Mouse (Mus musculus) heart, adult 2 months (tissue): ENCODE results near the gene Mocs3. TPM values are rescaled to one million over a fixed set of nuclear protein-coding genes. Genes with fewer than 3 reads are reported as not detected.

Experiments used
- DNase-seq, 2 experiments: peaks; one replicate each; pipeline ENCODE4 v3.0.0; 2021
- H3K27ac ChIP-seq: fragments of 200-600 bp; 2 replicates; pipeline ENCODE4 v1.8.1; 2022
- H3K27me3 ChIP-seq: fragments of 200-500 bp; 2 replicates; pipeline ENCODE4 v1.6.1; 2012; ENCODE audit warnings: mild to moderate bottlenecking, low read length, inconsistent platforms, mixed read lengths; ENCODE audit not compliant: control insufficient read depth, insufficient read depth
- H3K36me3 ChIP-seq: fragments of 200-500 bp; 2 replicates; pipeline ENCODE4 v1.6.1; 2012; ENCODE audit warnings: low read length, inconsistent platforms; ENCODE audit not compliant: control insufficient read depth, insufficient read depth
- H3K4me1 ChIP-seq: fragments of 200-500 bp; 2 replicates; pipeline ENCODE4 v1.6.1; 2011; ENCODE audit warnings: low read length; ENCODE audit not compliant: control insufficient read depth, insufficient read depth
- H3K4me3 ChIP-seq: fragments of 200-600 bp; 2 replicates; pipeline ENCODE4 v1.8.1; 2022
- H3K79me2 ChIP-seq: fragments of 200-500 bp; replicated peaks from 2 replicates; pipeline ENCODE4 v1.6.1; 2012; ENCODE audit warnings: mild to moderate bottlenecking, inconsistent platforms, low read length, moderate library complexity, mixed read lengths; ENCODE audit not compliant: control insufficient read depth, insufficient read depth
- H3K9ac ChIP-seq: fragments of 200-500 bp; 2 replicates; pipeline ENCODE4 v1.6.1; 2012; ENCODE audit warnings: low read depth, mild to moderate bottlenecking, control low read depth, inconsistent platforms, low read length, mixed read lengths
- CTCF ChIP-seq: fragments of 200-600 bp; IDR thresholded peaks from 2 replicates; pipeline ENCODE4 v1.8.1; 2022; ENCODE audit warnings: antibody characterized with exemption, mild to moderate bottlenecking, moderate library complexity
- EP300 ChIP-seq: fragments of 200-500 bp; IDR thresholded peaks from 2 replicates; pipeline ENCODE4 v1.6.1; 2011; ENCODE audit warnings: low read depth, low read length, control low read depth; ENCODE audit not compliant: insufficient read depth
- POLR2A ChIP-seq: fragments of 200-500 bp; IDR thresholded peaks from 2 replicates; pipeline ENCODE4 v1.6.1; 2011; ENCODE audit warnings: mild to moderate bottlenecking, low read depth, low read length, control low read depth; ENCODE audit not compliant: insufficient read depth
- WGBS: fragments of 180-500 bp; shearing (Covaris S2); methylation state at CpG from one replicate; pipeline ENCODE4 v1.1.7; 2018; 5-methylcytosine and 5-hydroxymethylcytosine counted together
- intact Hi-C: fragments of 180-260 bp; cut with DNase I; formaldehyde crosslinking; loops from one replicate; pipeline ENCODE4 v1.15.1; 2025
- polyA plus RNA-seq: library from polyadenylated mRNA; depleted of rRNA; stranded (reverse); fragments of >200 nt; gene quantifications from 2 replicates; pipeline ENCODE4 v1.2.3, GENCODE M21; 2012
- total RNA-seq, 2 experiments: library from RNA; stranded (reverse); gene quantifications; 2 replicates each; pipeline ENCODE4 v1.2.3; 2021

Gene Mocs3
- total and polyA plus RNA-seq, 3 experiments: 4.0 to 8.7 (median 7.7) TPM

GRCm38 (mm10) chr2:168207883-168208282, 22.5 kb upstream of the Mocs3 start:
- H3K27me3 ChIP-seq: no peaks in the 10 kb centered on the region
- WGBS: 90% methylated on average over 3 of the region's 3 CpGs
- H3K79me2 ChIP-seq: peaks cover 9% of the 10 kb centered on the region
- H3K9ac ChIP-seq: no peak overlapping the region
- intact Hi-C loops: loop anchor here (1.0 to 5.0 kb wide), 2 partner anchors 22 to 96 kb away; partner anchors contain the start of genes Dpm1, Gm20716 and Mocs3
- H3K27ac ChIP-seq: peak overlapping the region; percentile 98; the same call in 1 of the 2 replicates
- peaks cover 9% of the 10 kb centered on the region for H3K4me1 ChIP-seq
- TF ChIP-seq EP300 (no peak), CTCF (no peak), POLR2A (no peak)
- H3K36me3 ChIP-seq: peaks cover 13% of the 10 kb centered on the region
- DNase-seq: no peak
- no peak overlapping the region for H3K4me3 ChIP-seq

- Histone ChIP-seq H3K27ac (no peak overlapping the region), H3K36me3 (no peaks in the 10 kb centered on the region; the same call in 1 of the 2 replicates), H3K27me3 (no peaks in the 10 kb centered on the region), H3K9ac (no peak overlapping the region), H3K79me2 (no peaks in the 10 kb centered on the region), H3K4me3 (no peak overlapping the region), H3K4me1 (no peaks in the 10 kb centered on the region)
- DNase-seq: no peak
- 66% methylated on average over 5 of the region's 5 CpGs for WGBS
- intact Hi-C loops: no loop called here
- TF ChIP-seq POLR2A (no peak), CTCF (no peak), EP300 (no peak)
Measured at GRCm38 (mm10) chr2:168213788-168214397, 16.5 kb upstream of the Mocs3 start.

DNA sequence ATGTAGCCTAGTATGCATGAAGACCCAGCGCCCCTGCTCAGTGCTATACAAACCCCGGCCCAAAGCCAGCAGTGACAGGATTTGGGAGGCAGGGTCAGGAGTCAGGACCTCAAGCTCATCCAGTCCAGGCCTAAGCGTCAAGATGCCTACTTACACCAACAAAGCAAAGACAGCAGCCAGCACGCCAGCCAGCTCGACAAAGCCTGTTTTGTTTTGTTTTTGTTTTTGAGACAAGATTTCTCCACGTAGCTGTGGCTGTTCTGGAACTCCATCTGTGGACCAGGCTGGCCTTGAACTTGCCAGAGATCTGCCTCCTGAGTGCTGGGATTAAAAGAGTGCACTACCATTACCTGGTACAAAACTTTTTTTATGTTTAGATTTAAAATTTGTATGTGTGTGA, 7.1 kb upstream of the Mocs3 start:
- no peak for TF ChIP-seq CTCF
- Histone ChIP-seq H3K36me3 (peaks cover 2% of the 10 kb centered on the region; the same call in 1 of the 2 replicates), H3K27me3 (no peaks in the 10 kb centered on the region), H3K27ac (no peak overlapping the region), H3K79me2 (peaks cover 4% of the 10 kb centered on the region; the same call in 1 of the 2 replicates), H3K9ac (no peak overlapping the region), H3K4me1 (no peaks in the 10 kb centered on the region; the same call in 1 of the 2 replicates), H3K4me3 (no peak overlapping the region)
- WGBS: 84% methylated on average over 6 of the region's 6 CpGs
- DNase-seq: no peak
- intact Hi-C loops: no loop called here

DNA sequence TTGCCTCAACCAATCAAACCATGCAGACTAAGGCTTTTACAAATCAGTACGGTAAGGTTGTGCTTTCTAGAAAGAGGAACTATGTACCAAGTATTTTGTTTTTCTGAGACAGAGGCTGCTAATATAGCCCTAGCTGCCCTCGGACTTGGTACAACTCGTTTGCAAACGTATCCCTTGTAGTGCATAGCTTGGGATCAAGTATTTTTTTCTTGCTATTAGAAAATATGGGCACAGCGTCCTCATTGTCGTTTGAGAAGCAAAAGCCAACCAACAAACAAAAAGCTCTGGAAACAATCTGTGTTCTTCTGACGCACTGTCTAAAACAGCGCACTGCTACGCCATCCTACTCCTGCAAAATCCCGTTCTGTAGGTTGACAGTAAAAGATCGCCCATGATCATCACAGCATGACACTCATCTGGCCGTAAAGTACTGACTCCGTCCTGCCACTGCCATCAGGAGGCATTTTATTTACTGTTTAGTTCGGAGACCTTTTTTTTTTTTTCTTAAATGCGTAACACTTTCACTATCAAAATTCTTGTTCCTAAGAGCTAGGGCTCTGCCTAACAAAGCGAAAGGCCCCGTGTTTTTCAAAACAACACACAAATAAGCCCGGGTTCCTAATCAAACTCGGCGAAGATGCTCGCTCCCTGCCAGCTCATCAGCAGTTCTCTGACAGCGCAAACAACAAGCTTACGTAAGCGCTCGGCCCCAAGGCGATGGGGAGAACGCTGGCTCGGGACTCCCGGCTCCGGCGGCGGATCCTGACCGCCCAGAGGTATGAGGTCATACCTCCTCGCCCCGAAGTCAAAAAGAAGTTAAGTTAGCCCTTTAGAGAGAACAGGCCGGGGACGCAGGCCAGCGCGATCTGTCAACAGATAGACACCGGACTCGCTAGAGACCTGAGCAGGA, 1.1 kb upstream of the Mocs3 start:
- Histone ChIP-seq H3K36me3 (peaks cover 2% of the 10 kb centered on the region), H3K79me2 (peaks cover 9% of the 10 kb centered on the region; the same call in 1 of the 2 replicates), H3K27ac (peak overlapping the region; percentile 99), H3K9ac (peak overlapping the region; percentile 78), H3K27me3 (no peaks in the 10 kb centered on the region), H3K4me1 (peaks cover 5% of the 10 kb centered on the region), H3K4me3 (peak overlapping the region; percentile 94)
- TF ChIP-seq EP300 (no peak), POLR2A (no peak), CTCF (no peak)
- 11% methylated on average over 41 of the region's 41 CpGs for WGBS
- intact Hi-C loops: loop anchor here (1.0 kb wide), 1 partner anchor 22 kb away; the partner anchor contains the start of gene Adnp
- DNase-seq: no peak

- no peak for DNase-seq
- intact Hi-C loops: loop anchor here (1.0 kb wide), 1 partner anchor 24 kb away; the partner anchor contains the start of gene Adnp
- H3K36me3 ChIP-seq: peaks cover 2% of the 10 kb centered on the region
- 4% methylated on average over 101 of the region's 105 CpGs for WGBS
- no peaks in the 10 kb centered on the region for H3K27me3 ChIP-seq
- TF ChIP-seq EP300 (no peak), POLR2A (no peak), CTCF (no peak)
- H3K27ac ChIP-seq: peak overlapping the region; percentile 99
- peak overlapping the region; percentile 94 for H3K4me3 ChIP-seq
- H3K79me2 ChIP-seq: peaks cover 9% of the 10 kb centered on the region; the same call in 1 of the 2 replicates
- H3K9ac ChIP-seq: peak overlapping the region; percentile 84
- peaks cover 5% of the 10 kb centered on the region for H3K4me1 ChIP-seq
Measured at GRCm38 (mm10) chr2:168230773-168231470, 500 bp downstream of the Mocs3 start.
